Mouse (Mus musculus) left cerebral cortex, postnatal 14 days (tissue): Measurements from ENCODE around the gene Lemd1. TPM values are rescaled to one million over a fixed set of nuclear protein-coding genes. Genes with fewer than 3 reads are reported as not detected.
A peak's percentile ranks its signal among the peaks of the same experiment; 100 is the strongest.
"Not testable (repeated sequence)": the region's sequence is repeated elsewhere in the genome, so short reads cannot be mapped to it uniquely, and the experiment has no call there.

Experiments
- DNase-seq, 2 experiments: peaks; one replicate each; pipeline ENCODE4 v3.0.0; 2021 to 2022; ENCODE audit warnings: low spot score in 2 of 2, mixed read lengths in 1 of 2
- intact Hi-C: fragments of 180-260 bp; cut with DNase I; formaldehyde crosslinking; loops from one replicate; pipeline ENCODE4 v1.15.1; 2025
- total RNA-seq, 2 experiments: library from RNA; stranded (reverse); gene quantifications; 2 replicates each; pipeline ENCODE4 v1.2.3; 2021

Gene Lemd1
- total RNA-seq, 2 experiments from 2014 or later = 4.1 to 4.6 TPM

- no peak for DNase-seq
- intact Hi-C loops = no loop called here
Measured at GRCm38 (mm10) chr1:132161211-132161880, 29.9 kb upstream of the Lemd1 start.

DNA sequence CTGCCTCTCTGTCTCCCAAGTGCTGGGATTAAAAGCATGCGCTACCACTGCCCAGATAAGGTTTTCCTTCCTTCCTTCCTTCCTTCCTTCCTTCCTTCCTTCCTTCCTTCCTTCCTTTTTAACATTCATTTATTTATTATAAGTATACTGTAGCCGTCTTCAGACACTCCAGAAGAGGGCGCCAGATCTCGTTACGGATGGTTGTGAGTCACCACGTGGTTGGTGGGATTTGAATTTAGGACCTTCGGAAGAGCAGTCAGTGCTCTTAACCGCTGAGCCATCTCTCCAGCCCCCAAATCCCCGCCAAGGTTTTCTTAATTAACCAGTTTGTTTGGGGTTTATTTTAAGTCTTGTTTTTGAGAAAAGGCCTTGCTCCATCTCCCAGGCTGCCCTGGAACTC lies 28.6 kb upstream of the Lemd1 start:
- intact Hi-C loops, DNase-seq: not testable (repeated sequence)

GRCm38 (mm10) chr1:132164780-132165518 lies 26.3 kb upstream of the Lemd1 start:
- DNase-seq = no peak
- intact Hi-C loops = no loop called here

DNA sequence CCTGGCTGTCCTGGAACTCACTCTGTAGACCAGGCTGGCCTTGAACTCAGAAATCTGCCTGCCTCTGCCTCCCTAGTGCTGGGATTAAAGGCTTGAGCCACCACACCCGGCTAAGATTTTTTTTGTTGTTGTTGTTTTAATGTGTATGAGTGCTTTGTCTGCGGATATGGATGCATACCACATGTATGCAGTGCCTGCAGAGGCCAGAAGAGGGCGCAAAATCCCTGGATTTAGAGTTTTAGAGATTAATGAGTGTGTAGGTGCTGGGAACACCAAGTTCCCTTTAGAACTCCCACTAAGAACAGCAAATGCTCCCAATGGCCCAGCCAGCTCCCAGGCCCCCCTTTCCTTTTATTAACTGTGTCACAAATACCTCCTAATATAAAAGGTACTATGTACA lies 25.4 kb upstream of the Lemd1 start:
- intact Hi-C loops = no loop called here
- DNase-seq = no peak

DNA sequence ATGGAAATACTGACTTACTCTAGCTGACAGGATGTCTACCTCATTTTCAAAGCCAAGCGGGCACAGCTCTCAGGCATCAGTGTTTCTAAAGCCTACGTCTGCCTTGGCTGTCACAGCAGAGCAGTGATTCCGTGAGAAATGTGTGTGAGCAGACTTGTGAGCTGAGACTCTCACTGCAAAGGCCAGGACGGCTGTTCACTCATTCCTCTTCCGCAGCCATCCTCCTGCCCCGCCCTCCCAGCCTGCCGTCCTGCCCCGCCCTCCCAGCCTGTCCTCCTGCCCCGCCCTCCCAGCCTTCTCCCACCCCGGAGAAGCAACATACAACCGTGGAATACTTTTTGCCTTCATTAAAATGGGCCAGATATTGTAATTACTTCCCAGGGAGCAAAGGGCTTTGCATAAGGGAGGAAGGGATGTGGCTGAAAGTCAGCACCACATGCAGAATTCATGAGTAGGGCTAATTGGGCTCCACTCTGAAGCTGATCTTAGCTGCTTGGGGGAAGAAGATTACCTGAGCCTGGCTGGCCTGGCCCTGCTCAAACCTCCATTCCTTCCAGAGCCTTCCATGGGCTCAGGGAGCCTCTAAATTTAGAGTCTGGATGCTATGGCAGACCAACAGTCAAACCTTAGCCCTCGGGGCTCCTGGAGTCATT lies 23.0 kb upstream of the Lemd1 start:
- intact Hi-C loops = no loop called here

GRCm38 (mm10) chr1:132170698-132171097 lies 20.5 kb upstream of the Lemd1 start:
- DNase-seq = no peak
- intact Hi-C loops = no loop called here

More for the DNA sequence above, 23.0 kb upstream of the Lemd1 start:
- no peak for DNase-seq

- DNase-seq = no peak
- intact Hi-C loops = no loop called here
Measured at GRCm38 (mm10) chr1:132171619-132172018, 19.6 kb upstream of the Lemd1 start.

DNA sequence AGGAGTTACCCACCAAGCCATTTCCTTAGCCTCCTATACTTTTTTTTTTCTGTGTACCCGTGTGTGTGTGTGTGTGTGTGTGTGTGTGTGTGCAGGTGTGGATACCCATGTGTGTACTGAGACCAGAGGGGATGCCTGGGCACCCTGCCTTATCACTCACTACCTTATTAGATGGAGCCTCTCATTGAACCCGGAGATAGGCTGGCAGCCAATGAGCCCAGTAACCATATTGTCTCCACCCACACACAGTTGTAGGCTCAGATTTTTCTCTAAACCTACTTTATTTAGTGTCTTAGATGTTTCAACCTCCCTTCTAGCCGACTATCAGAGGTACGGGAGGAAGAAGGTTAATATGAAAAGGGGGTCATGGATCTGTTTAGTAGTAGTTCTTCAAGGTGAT lies 4.9 kb upstream of the Lemd1 start:
- DNase-seq = no peak
- intact Hi-C loops = no loop called here

GRCm38 (mm10) chr1:132188442-132189066 lies 2.7 kb upstream of the Lemd1 start:
- intact Hi-C loops = no loop called here
- DNase-seq = no peak

GRCm38 (mm10) chr1:132189231-132189630 lies 2.0 kb upstream of the Lemd1 start:
- DNase-seq = no peak
- intact Hi-C loops = no loop called here

DNA sequence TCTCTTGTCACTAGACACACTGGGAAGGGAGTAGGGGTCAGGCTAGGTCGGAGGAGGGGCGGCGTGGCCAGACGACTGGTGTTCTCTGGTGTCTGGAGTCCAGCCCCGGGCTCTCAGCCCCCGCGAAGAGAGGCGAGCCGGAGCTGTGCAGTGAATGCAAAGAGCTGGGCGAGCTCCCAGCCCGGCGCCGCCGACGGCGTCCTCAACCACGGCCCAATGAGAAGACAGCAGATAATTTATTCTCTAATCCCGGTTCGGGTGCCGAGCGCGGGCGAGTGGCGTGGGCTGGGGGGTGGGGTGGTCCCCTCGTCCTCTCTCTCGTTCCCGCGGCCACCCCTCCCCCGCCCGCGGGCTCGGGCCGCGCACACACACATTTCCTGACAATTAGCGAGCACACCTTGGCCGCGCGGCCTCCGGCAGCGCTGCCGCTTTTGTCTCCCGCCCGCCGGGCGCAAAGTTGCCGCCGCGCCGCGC lies 1.2 kb upstream of the Lemd1 start:
- intact Hi-C loops = loop anchor here (5.0 kb wide), 1 partner anchor 33 kb away; no protein-coding TSS in a partner anchor

GRCm38 (mm10) chr1:132190621-132191092 lies 574 bp upstream of the Lemd1 start:
- intact Hi-C loops = loop anchor here (5.0 kb wide), 1 partner anchor 33 kb away; no protein-coding TSS in a partner anchor
- DNase-seq = no peak

More for the DNA sequence above, 1.2 kb upstream of the Lemd1 start:
- peak; percentile 68 to 77 for DNase-seq

GRCm38 (mm10) chr1:132191786-132192680 lies 802 bp downstream of the Lemd1 start:
- DNase-seq = no peak
- intact Hi-C loops = loop anchor here (5.0 kb wide), 1 partner anchor 35 kb away; no protein-coding TSS in a partner anchor

- intact Hi-C loops = loop anchor here (5.0 kb wide), 1 partner anchor 37 kb away; no protein-coding TSS in a partner anchor
- no peak for DNase-seq
Measured at GRCm38 (mm10) chr1:132193806-132194205, 2.6 kb downstream of the Lemd1 start.

GRCm38 (mm10) chr1:132194624-132195023 lies 3.4 kb downstream of the Lemd1 start:
- DNase-seq = no peak
- intact Hi-C loops = loop anchor here (5.0 kb wide), 1 partner anchor 37 kb away; no protein-coding TSS in a partner anchor

GRCm38 (mm10) chr1:132195100-132195499 lies 3.9 kb downstream of the Lemd1 start:
- intact Hi-C loops = no loop called here
- no peak for DNase-seq

DNA sequence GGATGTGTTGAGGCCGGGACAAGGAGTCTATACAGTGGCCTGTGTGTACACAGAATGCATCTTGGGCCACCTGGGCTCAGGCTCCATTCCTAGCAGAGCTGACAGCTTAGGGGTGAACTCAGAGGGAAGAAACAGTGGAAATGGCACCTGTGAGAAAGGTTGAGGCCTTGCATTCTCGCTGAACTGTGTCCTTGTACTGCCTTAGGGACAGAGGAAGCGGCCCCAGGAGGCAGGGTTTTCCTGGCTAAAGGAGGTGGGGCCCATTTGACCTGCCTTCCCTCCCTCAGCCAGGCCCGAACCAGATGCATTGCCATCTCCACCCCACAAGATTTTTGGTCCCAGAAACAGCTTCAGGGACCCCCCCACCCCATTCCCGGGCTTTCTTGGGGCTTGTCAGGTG lies 4.5 kb downstream of the Lemd1 start:
- no peak for DNase-seq
- intact Hi-C loops = no loop called here

DNA sequence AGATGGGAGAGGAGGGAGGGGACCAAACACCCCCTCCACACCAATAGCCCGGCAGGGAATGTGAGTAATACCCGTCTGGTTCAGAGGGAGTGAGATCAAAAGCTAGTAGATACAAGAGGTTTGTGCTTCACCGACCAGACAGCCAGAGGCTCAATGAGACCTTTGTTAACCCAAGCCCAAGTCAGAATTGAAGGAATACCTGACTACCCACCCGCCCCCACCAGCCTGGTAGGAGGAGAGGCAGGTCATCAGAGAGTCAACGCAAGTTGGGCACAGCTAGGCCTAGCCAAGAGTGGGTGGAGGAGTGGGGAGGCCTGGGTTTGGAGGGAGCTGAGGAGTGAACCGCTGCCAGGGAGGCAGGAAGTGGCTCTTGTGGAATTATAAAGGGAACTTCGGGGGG lies 5.1 kb downstream of the Lemd1 start:
- no peak for DNase-seq
- intact Hi-C loops = no loop called here

- no peak for DNase-seq
- intact Hi-C loops = no loop called here
Measured at GRCm38 (mm10) chr1:132197666-132198065, 6.4 kb downstream of the Lemd1 start.
